Mouse (Mus musculus) kidney, postnatal 0 days (tissue): ENCODE data around the gene Hspa8. TPM values are rescaled to one million over a fixed set of nuclear protein-coding genes. Genes with fewer than 3 reads are reported as not detected.
"Not testable (repeated sequence)": the region's sequence is repeated elsewhere in the genome, so short reads cannot be mapped to it uniquely, and the experiment has no call there.

Experiments used
- ATAC-seq: fragments of 200-750 bp; cut with Nextera tagmentation; replicated peaks from 2 replicates; pipeline ENCODE4 v1.8.0; 2017; ENCODE audit warnings: low read depth, moderate number of reproducible peaks, moderate TSS enrichment, moderate library complexity; ENCODE audit not compliant: low FRiP score
- DNase-seq: peaks from one replicate; pipeline ENCODE4 v3.0.0-alpha.2; 2016; ENCODE audit warnings: low spot score
- H3K27ac ChIP-seq: fragments of 300-500 bp; sonication (generic); 2 replicates; pipeline ENCODE4 v1.5.1; 2014; ENCODE audit warnings: mild to moderate bottlenecking
- H3K27me3 ChIP-seq: fragments of 300-500 bp; sonication (generic); 2 replicates; pipeline ENCODE4 v1.6.1; 2014; ENCODE audit warnings: low read length, mixed read lengths; ENCODE audit not compliant: insufficient read depth
- H3K36me3 ChIP-seq: fragments of 300-500 bp; sonication (generic); 2 replicates; pipeline ENCODE4 v1.6.1; 2014; ENCODE audit warnings: low read length, mixed read lengths; ENCODE audit not compliant: insufficient read depth
- H3K4me1 ChIP-seq: fragments of 300-500 bp; sonication (generic); replicated peaks from 2 replicates; pipeline ENCODE4 v1.6.1; 2014; ENCODE audit warnings: antibody characterized with exemption, low read length, mixed read lengths; ENCODE audit not compliant: insufficient read depth
- H3K4me2 ChIP-seq: fragments of 300-500 bp; sonication (generic); 2 replicates; pipeline ENCODE4 v1.6.1; 2014; ENCODE audit warnings: mild to moderate bottlenecking, low read length, moderate library complexity, mixed read lengths
- H3K4me3 ChIP-seq: fragments of 300-500 bp; sonication (generic); replicated peaks from 2 replicates; pipeline ENCODE4 v1.5.1; 2014; ENCODE audit warnings: low read depth, low read length
- H3K9ac ChIP-seq: fragments of 300-500 bp; sonication (generic); 2 replicates; pipeline ENCODE4 v1.6.1; 2014; ENCODE audit warnings: low read depth, low read length
- H3K9me3 ChIP-seq: fragments of 300-500 bp; sonication (generic); replicated peaks from 2 replicates; pipeline ENCODE4 v1.6.1; 2016; ENCODE audit warnings: low read length, inconsistent platforms, mixed read lengths
- CTCF ChIP-seq: IDR thresholded peaks from 2 replicates; pipeline ENCODE4 v1.5.1; 2016; ENCODE audit warnings: antibody characterized with exemption, low read depth, mild to moderate bottlenecking, moderate library complexity
- WGBS: fragments of 180-500 bp; shearing (Covaris S2); extraction: QIAGEN DNeasy Blood & Tissue Kit; methylation state at CpG from one replicate; pipeline ENCODE4 v1.1.7; 2014; 5-methylcytosine and 5-hydroxymethylcytosine counted together
- polyA plus RNA-seq: library from polyadenylated mRNA; unstranded; fragments of >200 nt; fragmentation: Nextera tagmentation; extraction: Ambion mirVana; gene quantifications from 2 replicates; pipeline ENCODE4 v1.2.1, GENCODE M21; 2015

Gene Hspa8
- polyA plus RNA-seq, 1 experiment from 2014 or later, result 1,937 TPM

DNA sequence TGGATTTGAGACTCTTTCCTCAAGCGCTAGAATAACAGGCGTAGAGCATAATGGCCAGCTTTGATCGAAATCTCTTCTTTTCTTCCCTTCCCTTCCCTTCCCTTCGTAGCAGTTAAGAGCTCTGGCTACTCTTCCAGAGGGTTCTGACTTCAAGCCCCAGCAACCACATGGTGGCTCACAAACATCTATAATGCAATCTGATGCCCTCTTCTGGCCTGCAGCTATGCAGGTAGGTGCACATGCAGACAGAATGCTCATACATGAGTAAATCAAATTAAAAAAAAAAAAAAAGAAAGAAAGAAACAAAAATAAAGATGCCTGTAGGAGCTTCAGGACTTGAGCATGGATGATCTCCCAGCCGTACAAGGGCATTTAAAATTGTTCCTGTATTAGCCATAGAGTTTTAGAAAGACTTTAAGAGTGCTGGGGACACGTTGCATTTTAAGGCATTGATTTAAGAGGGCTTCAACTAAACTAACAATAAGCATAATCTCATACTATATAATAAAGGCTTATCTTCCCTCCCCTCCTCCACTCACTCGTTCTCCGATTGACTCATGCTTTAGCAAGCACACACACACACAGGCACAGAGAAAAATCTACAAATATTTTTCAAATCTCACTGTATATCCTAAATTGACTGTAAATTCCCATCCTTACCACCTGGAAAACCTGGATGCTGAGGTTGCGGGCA is 35.8 kb upstream of the Hspa8 start:
- TF ChIP-seq CTCF, result peak; percentile 34; the same call in 1 of the 2 replicates
- H3K4me3 ChIP-seq, result no peak overlapping the region
- H3K27me3 ChIP-seq, result no peaks in the 10 kb centered on the region
- no peak overlapping the region for H3K27ac ChIP-seq
- no peak overlapping the region for H3K9ac ChIP-seq
- H3K36me3 ChIP-seq, result peaks cover 4% of the 10 kb centered on the region; the same call in 1 of the 2 replicates
- no peak overlapping the region for H3K4me2 ChIP-seq
- DNase-seq (no peak), ATAC-seq (no peak)
- H3K9me3 ChIP-seq, result no peaks in the 10 kb centered on the region
- H3K4me1 ChIP-seq, result no peaks in the 10 kb centered on the region
- WGBS, result 83% methylated on average over 8 of the region's 9 CpGs

- ATAC-seq (no peak), DNase-seq (no peak)
- Histone ChIP-seq H3K4me3 (no peak overlapping the region), H3K4me2 (no peak overlapping the region), H3K9me3 (no peaks in the 10 kb centered on the region), H3K27me3 (no peaks in the 10 kb centered on the region), H3K36me3 (peaks cover 4% of the 10 kb centered on the region; the same call in 1 of the 2 replicates), H3K4me1 (no peaks in the 10 kb centered on the region), H3K27ac (no peak overlapping the region), H3K9ac (no peak overlapping the region)
- no peak for TF ChIP-seq CTCF
- 56% methylated on average over 12 of the region's 12 CpGs for WGBS
Observed at GRCm38 (mm10) chr9:40765581-40765940, 35.2 kb upstream of the Hspa8 start.

DNA sequence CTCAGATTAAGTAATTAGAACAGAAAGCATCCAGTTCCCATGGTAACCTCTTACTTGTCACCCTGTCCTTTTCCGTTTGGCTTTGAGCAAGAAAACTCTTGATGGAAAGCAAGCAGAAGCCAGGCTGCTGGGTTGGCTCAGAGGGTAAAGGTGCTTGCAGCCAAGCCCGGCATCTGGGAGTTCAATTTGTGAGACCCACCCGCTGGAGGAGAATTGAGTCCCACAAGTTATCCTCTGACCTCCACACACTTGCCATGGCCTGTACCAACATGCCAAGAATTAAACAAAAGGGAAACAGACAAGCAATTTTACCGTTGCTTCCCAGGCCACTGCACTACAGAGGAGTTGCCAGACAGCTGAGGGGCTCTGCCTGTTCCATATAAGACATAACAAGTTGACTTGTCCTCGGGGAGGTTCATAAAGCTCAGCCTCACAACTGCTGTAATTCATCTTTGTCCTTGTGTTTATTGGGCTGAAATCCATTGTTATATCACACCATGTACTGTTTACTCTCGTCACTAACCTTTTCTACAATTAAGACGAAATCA is 34.7 kb upstream of the Hspa8 start:
- Histone ChIP-seq H3K4me2 (no peak overlapping the region), H3K9ac (no peak overlapping the region), H3K27ac (no peak overlapping the region), H3K36me3 (peaks cover 4% of the 10 kb centered on the region; the same call in 1 of the 2 replicates), H3K9me3 (no peaks in the 10 kb centered on the region), H3K4me3 (no peak overlapping the region), H3K4me1 (no peaks in the 10 kb centered on the region), H3K27me3 (no peaks in the 10 kb centered on the region)
- 70% methylated on average over 7 of the region's 7 CpGs for WGBS
- ATAC-seq (no peak), DNase-seq (no peak)
- TF ChIP-seq CTCF, result no peak

- Histone ChIP-seq H3K27me3 (no peaks in the 10 kb centered on the region), H3K9me3 (no peaks in the 10 kb centered on the region), H3K27ac (no peak overlapping the region), H3K36me3 (no peaks in the 10 kb centered on the region), H3K9ac (no peak overlapping the region), H3K4me1 (no peaks in the 10 kb centered on the region), H3K4me3 (no peak overlapping the region), H3K4me2 (no peak overlapping the region)
- ATAC-seq (no peak), DNase-seq (no peak)
- no peak for TF ChIP-seq CTCF
- WGBS, result 88% methylated on average over 4 of the region's 4 CpGs
Observed at GRCm38 (mm10) chr9:40767946-40768345, 32.8 kb upstream of the Hspa8 start.

DNA sequence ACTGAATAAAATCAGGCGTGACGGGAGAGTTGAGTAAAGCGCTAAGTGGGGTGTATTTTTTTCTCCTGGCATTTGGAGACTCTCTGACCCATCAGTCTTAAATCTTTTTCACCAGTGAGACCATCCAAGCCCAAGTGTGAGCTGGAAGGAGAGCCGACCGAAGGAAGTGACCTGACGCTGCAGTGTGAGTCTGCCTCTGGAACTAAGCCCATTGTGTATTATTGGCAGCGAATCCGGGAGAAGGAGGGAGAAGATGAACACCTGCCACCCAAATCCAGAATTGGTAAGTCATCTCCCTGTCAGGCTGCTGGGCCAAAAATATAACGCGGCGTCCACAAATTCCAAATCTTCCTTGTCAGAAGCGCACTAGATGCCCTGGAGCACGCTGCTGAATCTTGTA is 28.5 kb upstream of the Hspa8 start:
- peak; percentile 53; the same call in 1 of the 2 replicates for ATAC-seq
- no peak overlapping the region for H3K4me2 ChIP-seq
- TF ChIP-seq CTCF, result no peak
- H3K36me3 ChIP-seq, result no peaks in the 10 kb centered on the region
- H3K27me3 ChIP-seq, result no peaks in the 10 kb centered on the region
- no peaks in the 10 kb centered on the region for H3K4me1 ChIP-seq
- H3K4me3 ChIP-seq, result no peak overlapping the region
- H3K9ac ChIP-seq, result no peak overlapping the region
- 48% methylated on average over 13 of the region's 13 CpGs for WGBS
- no peak overlapping the region for H3K27ac ChIP-seq
- DNase-seq, result peak; percentile 70
- no peaks in the 10 kb centered on the region for H3K9me3 ChIP-seq

GRCm38 (mm10) chr9:40773142-40773541 is 27.6 kb upstream of the Hspa8 start:
- not testable (repeated sequence) for H3K4me1 ChIP-seq, H3K4me3 ChIP-seq, H3K27ac ChIP-seq, ATAC-seq, DNase-seq, H3K36me3 ChIP-seq, H3K9ac ChIP-seq, H3K27me3 ChIP-seq, H3K9me3 ChIP-seq, H3K4me2 ChIP-seq
- 47% methylated on average over 6 of the region's 6 CpGs for WGBS
